Mouse (Mus musculus) bone marrow macrophage, adult 2 months (primary cell): Measurements from ENCODE around the gene Sag.

Experiments used
- CTCF ChIP-seq: IDR thresholded peaks from 2 replicates; pipeline ENCODE4 v1.5.1; 2012; ENCODE audit warnings: low read depth, mild to moderate bottlenecking, low read length, moderate library complexity
- POLR2A ChIP-seq: IDR thresholded peaks from 2 replicates; pipeline ENCODE4 v1.6.1; 2012; ENCODE audit warnings: mild to moderate bottlenecking, low read depth, low read length, borderline replicate concordance

GRCm38 (mm10) chr1:87765741-87766140 is 37.7 kb upstream of the Sag start:
- no peak for TF ChIP-seq CTCF
- no peak for TF ChIP-seq POLR2A
